Mouse (Mus musculus) liver, adult (tissue): ENCODE data around the gene Paqr8.

Experiments used
- GATA4 ChIP-seq: IDR thresholded peaks from 2 replicates; pipeline ENCODE4 v1.6.1; 2014; ENCODE audit warnings: mild to moderate bottlenecking, low read length; ENCODE audit not compliant: insufficient replicate concordance

Paqr8 gene

DNA sequence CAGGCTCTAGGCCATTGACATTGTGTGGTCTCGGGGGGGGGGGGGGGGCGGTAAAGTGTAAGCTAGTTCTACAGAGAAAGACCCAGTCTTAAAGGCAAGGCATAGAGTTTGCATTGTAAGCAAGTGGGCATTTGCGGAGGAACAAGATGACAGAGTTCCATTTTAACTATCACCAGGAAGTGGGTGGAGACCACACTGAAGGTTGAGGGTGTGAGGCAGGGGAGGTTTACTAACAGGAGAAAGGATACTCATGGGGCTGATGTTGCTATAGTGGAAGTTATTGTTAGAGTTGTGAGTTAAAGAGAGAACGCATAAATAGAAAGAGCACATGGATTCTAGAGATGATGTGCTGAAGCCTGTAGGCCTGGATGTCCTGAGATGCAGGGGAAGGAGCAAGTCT is 36.0 kb downstream of the Paqr8 start:
- no peak for TF ChIP-seq GATA4

DNA sequence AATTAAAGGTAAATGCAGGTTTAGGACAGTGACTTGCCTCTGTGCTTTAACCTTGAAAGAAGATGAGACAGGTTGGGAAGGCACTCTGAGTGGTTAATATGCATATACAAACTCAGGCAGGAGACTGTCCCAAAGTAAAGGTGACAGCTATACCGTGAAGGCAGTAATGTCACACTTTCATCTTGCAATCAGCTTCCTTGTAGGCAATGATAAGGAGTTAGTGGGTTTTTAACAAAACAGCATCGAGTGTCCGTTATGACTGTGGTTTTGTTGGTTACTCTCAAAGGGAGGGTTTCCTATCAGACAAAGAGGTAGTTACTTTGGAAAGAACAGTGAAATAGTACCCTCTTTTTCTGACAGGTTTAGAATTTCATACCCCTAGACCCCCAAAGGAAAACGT is 38.1 kb downstream of the Paqr8 start:
- TF ChIP-seq GATA4: no peak

DNA sequence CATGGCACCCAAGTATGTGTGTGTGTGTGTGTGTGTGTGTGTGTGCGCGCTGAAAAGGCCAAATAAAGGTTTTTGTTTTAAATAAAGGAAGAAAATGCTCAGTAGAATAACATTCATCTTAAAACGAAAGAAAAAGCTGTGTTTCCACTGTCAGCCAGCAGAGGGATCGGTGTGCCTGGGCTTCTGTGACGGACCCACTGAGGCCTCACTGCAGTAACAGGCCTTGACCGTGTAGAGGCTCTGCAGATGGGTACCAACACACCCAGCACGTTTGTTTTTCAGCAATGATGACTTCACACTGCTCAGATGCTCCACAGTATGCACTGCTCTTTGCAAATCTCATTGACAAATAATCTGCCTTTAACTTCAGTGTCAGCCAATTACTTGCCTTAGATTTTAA is 43.1 kb downstream of the Paqr8 start:
- TF ChIP-seq GATA4: no peak

DNA sequence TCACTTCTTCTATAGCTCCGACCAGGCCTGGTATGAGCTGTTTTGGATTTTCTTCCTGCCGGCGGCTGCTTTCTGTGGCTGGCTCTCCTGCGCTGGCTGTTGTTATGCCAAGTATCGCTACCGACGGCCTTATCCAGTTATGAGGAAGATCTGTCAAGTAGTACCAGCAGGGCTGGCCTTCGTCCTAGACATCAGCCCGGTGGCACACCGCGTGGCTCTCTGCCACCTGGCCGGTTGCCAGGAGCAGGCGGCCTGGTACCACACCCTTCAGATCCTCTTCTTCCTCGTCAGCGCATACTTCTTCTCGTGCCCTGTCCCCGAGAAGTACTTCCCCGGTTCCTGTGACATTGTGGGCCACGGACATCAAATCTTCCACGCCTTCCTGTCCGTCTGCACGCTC is 44.7 kb downstream of the Paqr8 start:
- TF ChIP-seq GATA4: no peak

DNA sequence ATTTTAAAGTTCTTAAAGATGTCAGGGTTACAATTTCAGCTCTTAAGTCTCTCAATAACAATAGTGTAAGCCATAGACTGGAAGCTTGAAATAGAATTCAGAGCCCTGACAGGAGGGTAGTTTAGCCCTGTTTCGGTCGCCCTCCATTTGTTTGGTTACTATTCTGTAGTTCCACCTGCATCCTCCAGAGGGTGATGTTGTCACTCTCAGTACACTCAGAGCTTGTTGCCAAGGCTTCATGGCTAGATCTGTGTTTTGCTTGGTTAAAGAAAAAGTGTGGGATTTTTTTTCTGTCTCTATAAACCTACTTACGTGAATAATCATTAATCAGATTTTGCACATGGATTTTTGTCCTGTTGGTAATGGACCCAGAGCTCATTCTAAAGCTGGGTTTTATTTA is 48.6 kb downstream of the Paqr8 start:
- no peak for TF ChIP-seq GATA4

DNA sequence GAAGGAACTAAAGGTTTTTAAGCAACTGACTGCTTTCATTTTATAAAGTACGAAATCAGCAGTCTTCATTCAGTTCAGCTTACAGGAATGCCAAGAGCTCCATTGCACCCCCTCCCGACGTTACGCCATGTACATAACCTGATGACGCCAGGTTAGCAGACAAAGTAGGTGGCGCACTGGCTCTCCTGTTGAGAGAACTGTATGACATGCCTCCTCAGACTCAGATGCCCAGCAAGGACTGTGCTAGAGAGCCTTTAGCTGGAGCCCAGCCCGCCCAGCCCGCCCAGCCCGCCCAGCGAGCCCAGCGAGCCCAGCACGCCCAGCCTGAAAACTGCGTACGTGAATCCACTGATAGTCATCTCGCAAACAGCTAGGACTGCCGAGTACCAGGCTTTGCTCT is 49.7 kb downstream of the Paqr8 start:
- no peak for TF ChIP-seq GATA4

DNA sequence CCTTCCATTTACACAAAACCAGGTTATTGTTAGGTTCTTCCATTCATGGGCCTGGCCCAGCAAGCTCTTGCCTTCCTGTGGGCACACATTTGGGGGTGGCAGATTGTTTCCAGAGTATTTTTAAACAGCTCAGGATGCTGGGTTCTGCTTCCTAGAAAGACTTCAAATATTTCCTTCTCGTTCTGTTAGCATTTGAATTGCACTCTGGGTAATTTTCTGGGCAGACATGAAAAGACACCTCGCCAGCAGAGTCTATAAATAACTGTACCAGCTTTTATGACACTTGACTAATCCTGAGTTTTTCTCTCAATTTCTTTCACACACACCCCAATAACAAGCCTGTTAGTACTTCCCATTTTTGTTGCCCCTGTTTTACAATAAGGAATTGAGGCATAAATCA is 50.9 kb downstream of the Paqr8 start:
- no peak for TF ChIP-seq GATA4

DNA sequence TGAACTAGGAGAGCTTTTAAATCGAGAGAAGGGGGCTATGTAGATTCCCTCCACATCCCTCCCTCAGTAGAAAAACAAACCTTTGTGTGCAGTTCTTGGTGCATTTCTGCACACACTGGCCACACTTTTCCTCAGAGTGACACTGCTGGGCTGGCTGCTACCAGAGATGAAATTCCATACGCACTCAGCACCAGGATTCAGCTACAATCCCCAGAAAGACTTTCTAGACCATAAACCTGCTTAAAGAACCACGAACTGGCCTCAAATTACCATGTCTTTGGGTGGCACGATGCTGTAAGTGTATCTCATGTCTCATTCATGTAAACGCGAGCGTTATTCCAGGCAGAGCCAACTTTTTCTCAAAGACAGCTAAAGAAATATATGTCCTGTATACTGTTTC is 51.5 kb downstream of the Paqr8 start:
- TF ChIP-seq GATA4: no peak

DNA sequence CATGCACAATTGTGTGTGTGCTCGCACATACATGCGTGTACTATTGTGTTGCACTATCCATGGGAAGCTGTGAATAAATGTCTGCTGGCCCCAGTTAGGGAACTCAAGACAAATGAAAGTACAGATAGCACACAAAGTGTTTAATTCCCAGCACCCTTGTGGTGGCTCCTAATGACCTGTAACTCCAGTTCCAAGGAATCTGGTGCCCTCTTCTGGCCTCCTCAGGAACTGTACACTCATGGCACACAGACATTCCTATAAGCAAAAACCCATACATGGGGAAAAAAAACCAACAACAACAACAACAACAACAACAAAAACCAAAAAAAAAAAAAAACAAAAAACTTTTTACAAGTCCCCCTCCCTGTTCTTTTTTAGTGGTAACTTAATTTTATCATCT is 52.6 kb downstream of the Paqr8 start:
- TF ChIP-seq GATA4: no peak

DNA sequence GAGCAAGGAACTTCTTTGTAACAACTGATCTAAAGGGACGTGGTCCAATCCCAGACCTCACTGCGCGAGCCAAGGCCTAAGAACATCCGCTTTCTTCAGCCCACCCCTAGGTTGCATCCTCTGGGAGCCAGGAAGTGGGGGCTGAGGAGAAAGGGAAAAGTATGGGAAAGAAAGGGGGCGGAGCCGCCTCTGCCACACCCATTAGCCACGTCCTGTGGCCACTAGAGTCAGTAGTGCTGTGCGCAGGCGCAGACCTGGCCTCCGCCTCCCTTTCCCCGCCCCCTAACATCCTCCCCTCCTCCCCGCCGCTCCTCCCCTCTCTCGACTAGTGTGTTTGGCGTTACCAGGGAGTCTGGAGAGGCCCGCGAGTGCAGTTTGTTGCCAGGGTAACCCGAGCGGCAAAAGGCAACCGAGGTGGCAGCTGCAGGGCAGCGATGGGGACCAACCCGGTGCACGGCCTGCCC is 60.9 kb downstream of the Paqr8 start, which contains the start of gene Efhc1:
Gene Efhc1 (plus strand): TSS at position 327 of the 464 bp plus-strand sequence.
- TF ChIP-seq GATA4: no peak

DNA sequence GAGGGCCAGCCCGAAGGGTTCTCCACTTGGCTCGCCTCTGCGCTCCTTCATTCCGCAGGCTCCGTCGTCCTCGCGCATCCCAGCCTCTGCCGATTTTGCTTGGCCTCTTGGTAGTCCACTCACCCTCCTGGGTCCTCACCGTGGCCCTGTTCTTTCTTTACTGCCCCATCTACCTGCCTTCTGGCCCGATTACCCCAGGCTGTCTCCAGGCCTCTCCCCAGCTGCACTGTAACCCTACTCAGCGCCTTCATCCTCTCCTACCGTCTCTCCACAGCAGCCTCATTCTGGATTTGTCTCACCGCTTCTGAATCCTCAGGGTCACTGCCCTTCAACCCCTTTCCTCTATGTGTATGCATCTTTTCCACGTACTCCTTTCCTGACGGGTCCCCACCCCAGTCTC is 61.4 kb downstream of the Paqr8 start:
- no peak for TF ChIP-seq GATA4

DNA sequence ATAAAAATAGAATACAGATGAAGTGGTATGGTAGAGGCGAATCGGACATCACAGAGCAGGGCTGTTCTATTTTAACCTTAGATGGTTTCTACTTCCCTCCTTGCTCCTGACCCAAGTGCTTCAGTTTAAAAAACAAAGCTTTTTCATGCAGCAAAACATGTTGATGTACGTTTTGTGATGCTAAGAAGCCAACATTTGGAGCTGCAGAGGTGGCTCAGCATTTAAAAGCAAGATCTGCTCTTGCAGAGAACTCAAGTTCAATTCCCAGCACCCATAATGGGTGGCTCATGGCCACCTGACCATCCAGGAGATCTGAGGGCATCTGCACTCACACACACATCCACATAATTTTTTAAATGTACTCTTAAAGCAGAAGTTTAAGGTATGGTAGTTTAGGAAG is 64.5 kb downstream of the Paqr8 start:
- TF ChIP-seq GATA4: no peak

DNA sequence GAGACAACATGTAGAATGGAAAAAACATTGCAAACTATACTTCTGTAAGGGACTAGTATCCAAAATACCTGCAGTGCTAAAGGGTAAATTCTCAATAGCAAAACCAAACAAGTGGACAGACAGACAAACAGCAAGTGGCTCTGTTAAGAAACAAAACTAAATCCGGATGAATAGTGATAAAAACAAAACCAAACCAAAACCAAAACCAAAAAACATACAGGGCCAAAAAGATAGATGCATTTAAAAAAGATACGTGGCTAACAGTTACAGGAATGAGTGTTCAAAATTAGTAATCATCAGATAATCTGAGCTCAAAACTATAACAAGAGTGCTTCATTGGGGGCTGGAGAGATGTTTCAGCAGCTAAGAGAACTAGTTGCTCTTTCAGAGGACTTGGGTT is 79.2 kb downstream of the Paqr8 start:
- no peak for TF ChIP-seq GATA4

DNA sequence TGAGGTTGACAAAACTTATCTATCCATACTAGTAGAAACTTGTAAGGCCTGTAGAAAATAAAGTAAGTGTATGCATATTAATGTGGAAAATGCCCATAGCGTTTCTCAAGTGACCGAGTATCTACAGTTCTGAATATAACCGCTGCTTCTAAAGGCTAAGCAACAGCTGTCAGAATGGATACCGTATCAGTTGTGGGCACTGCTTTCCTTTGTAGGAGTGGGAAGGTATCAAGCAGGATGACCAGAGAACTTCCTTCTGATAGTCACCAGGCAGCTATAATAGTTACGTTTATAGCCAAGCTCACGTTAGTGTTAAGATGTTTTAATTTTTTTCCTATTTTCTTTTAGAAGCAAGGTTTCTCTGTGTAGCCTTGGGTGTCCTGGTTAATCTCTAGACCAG is 83.0 kb downstream of the Paqr8 start:
- TF ChIP-seq GATA4: no peak

DNA sequence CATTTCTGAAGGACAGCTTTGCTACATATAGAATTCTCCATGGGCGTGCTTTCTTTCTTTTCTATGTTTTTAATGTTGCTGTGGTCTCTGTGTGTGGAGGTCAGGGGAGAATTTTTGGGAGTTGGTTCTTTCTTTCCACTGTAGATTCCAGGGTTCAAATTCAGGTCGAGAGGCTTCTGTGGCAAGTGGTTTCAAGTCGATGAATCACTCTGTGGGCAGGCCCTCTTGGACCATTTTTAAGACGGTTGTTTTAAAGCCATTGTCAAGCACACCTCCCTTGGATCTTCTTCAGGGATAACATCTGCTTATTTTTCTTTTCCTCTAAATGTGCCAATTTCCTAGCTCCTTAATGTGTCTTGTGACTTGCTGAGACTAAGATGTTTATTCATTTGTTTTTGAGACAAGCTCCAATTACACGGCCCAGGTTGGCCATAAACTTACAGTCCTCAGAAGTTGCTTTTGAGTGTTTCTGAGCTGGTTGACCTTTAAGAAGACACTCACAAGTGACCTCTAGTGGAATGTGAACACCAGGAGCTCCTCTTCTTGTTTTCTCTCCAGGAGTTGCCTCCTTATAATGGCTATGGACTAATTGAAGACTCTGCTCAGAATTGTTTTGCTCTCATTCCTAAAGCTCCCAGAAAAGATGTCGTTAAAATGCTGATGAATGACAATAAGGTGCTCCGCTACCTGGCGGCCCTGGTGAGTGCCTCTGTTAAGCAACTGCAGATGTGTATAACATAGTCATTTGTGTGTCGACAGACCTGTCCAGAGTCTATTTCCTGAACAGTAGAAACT is 84.1 kb downstream of the Paqr8 start:
- TF ChIP-seq GATA4: no peak

DNA sequence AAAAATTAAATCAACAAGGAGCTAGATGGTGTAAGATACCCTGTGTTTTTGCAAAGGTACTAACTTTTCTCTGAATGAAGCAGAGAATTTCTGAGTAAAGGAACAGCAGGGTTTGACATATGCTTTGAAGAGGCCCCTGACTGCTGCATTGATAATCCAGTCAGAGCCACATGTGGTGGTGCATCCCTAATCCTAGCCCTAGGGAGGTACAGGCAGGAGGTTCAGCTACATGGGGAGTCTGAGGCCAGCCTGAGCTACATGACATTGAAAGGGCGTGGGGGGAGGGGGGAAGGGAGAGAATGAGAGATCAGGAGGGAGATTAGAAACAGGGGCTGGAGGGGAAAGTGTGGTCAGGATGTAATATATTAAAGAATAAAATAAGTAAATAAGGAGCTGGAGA is 90.1 kb downstream of the Paqr8 start:
- no peak for TF ChIP-seq GATA4

DNA sequence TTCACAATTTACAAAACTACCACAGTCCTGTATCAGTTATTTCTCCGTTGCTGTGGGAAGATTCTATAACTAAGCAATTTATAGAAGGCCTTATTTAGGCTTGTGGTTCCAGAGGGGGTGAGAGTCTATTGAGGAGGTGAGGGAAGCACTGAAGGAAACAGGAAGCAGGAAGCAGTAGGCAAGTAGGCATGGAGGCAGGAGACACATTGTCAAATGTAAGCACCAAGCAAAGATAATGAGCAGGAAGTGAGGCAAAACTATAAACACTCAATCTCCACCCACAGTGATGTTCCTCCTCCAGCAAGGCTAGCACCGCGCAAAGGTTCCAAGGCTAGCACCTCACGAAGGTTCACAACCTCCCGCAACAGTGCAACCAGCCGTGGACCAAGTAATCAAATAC is 91.4 kb downstream of the Paqr8 start:
- TF ChIP-seq GATA4: no peak
